Comparison of ENCODE assay signal across 22 mouse cellular contexts in the genomic region with DNA sequence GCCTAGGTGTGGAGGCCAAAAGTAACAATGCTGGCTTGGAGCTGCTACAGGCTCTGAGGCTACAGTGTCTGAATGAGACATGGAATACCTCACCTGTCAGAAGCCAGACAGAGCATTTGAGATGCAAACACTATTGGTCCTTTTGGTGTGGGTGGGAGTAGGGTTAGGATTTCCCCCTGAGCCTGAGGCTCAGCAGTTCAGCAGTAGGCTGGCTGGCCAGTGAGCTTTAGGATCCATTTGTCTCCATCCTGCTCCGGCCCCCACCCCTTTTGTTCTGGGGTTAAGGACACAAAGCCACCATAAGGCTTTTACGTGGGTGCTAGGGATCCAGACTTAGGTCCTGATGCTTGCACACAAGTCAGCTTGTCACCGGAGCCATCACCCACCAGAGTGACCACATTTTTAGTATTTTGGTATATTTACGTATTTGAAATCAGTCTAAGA. TPM values are rescaled to one million over a fixed set of nuclear protein-coding genes. Genes with fewer than 3 reads are reported as not detected.
DNase-seq lines count a peak whose midpoint lies in the region; ATAC-seq lines count a peak whose summit lies in the region.
"Had no signal": no experiment of that assay in that cellular context is flagged by ENCODE, and none has a peak within 500 bp of the region (broad histone marks: within the 10 kb centered on the region; RNA-seq: fewer than 3 reads in every experiment).

No protein-coding gene starts in this region.

- no peak overlapping the region for H3K27ac ChIP-seq in intestine, embryonic 14.5 days (ENCODE audit: low read depth)
- no peak overlapping the region for H3K27ac ChIP-seq in intestine, embryonic 16.5 days (ENCODE audit: low read length)
- H3K27ac ChIP-seq in embryonic facial prominence, embryonic 10.5 days (replicated peaks) = peak overlapping the region; percentile 94
- H3K27ac ChIP-seq in midbrain, embryonic 15.5 days = no peak overlapping the region
- H3K27ac ChIP-seq: heart, adult 2 months; hindbrain, embryonic 12.5 days had no signal

- DNase-seq in embryo, embryonic 10 days (ENCODE audit: low spot score) = peak; percentile 36
- DNase-seq in embryo, embryonic 11 days = no peak
- DNase-seq in intestine, embryonic 14.5 days (ENCODE audit: low spot score) = no peak
- DNase-seq in ES-CJ7 (ENCODE audit: low read depth, low spot score) = peak; percentile 77
- DNase-seq in embryonic facial prominence, embryonic 10.5 days (ENCODE audit: low spot score) = no peak
- no peak for DNase-seq in right cerebral cortex, adult 2 months (ENCODE audit: low spot score in 2 of 2)
- DNase-seq: B cell, adult 2 months; cerebellum, adult 11 months; cerebellum, adult 8-10 months; cerebellum, postnatal 14 days; gastrocnemius, postnatal 10 days; heart, adult 2 months; heart, postnatal 36 days; kidney, adult 18-20 months had no signal

- WGBS in intestine, embryonic 14.5 days = 62% methylated on average over 4 of the region's 4 CpGs
- 62% methylated on average over 4 of the region's 4 CpGs for WGBS in intestine, embryonic 16.5 days
- 70% methylated on average over 4 of the region's 4 CpGs for WGBS in embryonic facial prominence, embryonic 10.5 days
- 82% methylated on average over 4 of the region's 4 CpGs for WGBS in midbrain, embryonic 15.5 days

- peaks cover 31% of the 10 kb centered on the region for H3K4me1 ChIP-seq in intestine, embryonic 14.5 days (replicated peaks; ENCODE audit: control insufficient read depth, insufficient read depth, low read length)
- H3K4me1 ChIP-seq in intestine, embryonic 16.5 days (ENCODE audit: control insufficient read depth, insufficient read depth, low read length) = peaks cover 30% of the 10 kb centered on the region
- peaks cover 68% of the 10 kb centered on the region for H3K4me1 ChIP-seq in embryonic facial prominence, embryonic 10.5 days
- H3K4me1 ChIP-seq in midbrain, embryonic 15.5 days = peaks cover 19% of the 10 kb centered on the region

- 0 out of 2 replicates have a peak, but pooled peaks have one; percentile 2 for ATAC-seq in intestine, embryonic 14.5 days (replicated peaks; ENCODE audit: low FRiP score, low TSS enrichment, low read depth)
- no peak; the same call in 1 of the 2 replicates for ATAC-seq in intestine, embryonic 16.5 days
- ATAC-seq in midbrain, embryonic 15.5 days (replicated peaks) = no peak
- ATAC-seq: CD4-positive, CD25-positive, alpha-beta regulatory T cell, adult 4 months; inflammation-experienced regulatory T-cells, adult 6 months had no signal

- no peak overlapping the region for H3K4me3 ChIP-seq in intestine, embryonic 14.5 days (ENCODE audit: low read depth, low read length)
- H3K4me3 ChIP-seq in intestine, embryonic 16.5 days (ENCODE audit: low read length) = no peak overlapping the region
- H3K4me3 ChIP-seq in embryonic facial prominence, embryonic 10.5 days = no peak overlapping the region
- H3K4me3 ChIP-seq in midbrain, embryonic 15.5 days = no peak overlapping the region
- H3K4me3 ChIP-seq: forebrain, embryonic 15.5 days; heart, adult 2 months; heart, embryonic 13.5 days; hindbrain, embryonic 12.5 days had no signal

- H3K27me3 ChIP-seq in intestine, embryonic 14.5 days (replicated peaks; ENCODE audit: control insufficient read depth, insufficient read depth, low read length) = no peaks in the 10 kb centered on the region
- H3K27me3 ChIP-seq in intestine, embryonic 16.5 days (replicated peaks; ENCODE audit: control insufficient read depth, insufficient read depth, low read length) = no peaks in the 10 kb centered on the region
- no peaks in the 10 kb centered on the region for H3K27me3 ChIP-seq in embryonic facial prominence, embryonic 10.5 days (replicated peaks; ENCODE audit: low read depth, poor library complexity, severe bottlenecking)
- no peaks in the 10 kb centered on the region for H3K27me3 ChIP-seq in midbrain, embryonic 15.5 days (replicated peaks)
- H3K27me3 ChIP-seq: forebrain, embryonic 15.5 days; heart, embryonic 13.5 days; hindbrain, embryonic 12.5 days had no signal

- no peaks in the 10 kb centered on the region for H3K9me3 ChIP-seq in intestine, embryonic 14.5 days (ENCODE audit: control insufficient read depth, low read length)
- H3K9me3 ChIP-seq in intestine, embryonic 16.5 days (ENCODE audit: control insufficient read depth, low read length) = no peaks in the 10 kb centered on the region
- no peaks in the 10 kb centered on the region for H3K9me3 ChIP-seq in embryonic facial prominence, embryonic 10.5 days
- no peaks in the 10 kb centered on the region for H3K9me3 ChIP-seq in midbrain, embryonic 15.5 days
- H3K9me3 ChIP-seq: forebrain, embryonic 15.5 days; G1E; heart, embryonic 13.5 days; hindbrain, embryonic 12.5 days had no signal

- no peaks in the 10 kb centered on the region for H3K36me3 ChIP-seq in intestine, embryonic 14.5 days (ENCODE audit: control insufficient read depth, insufficient read depth, low read length)
- no peaks in the 10 kb centered on the region for H3K36me3 ChIP-seq in intestine, embryonic 16.5 days (ENCODE audit: control insufficient read depth, insufficient read depth, low read length)
- H3K36me3 ChIP-seq in embryonic facial prominence, embryonic 10.5 days (replicated peaks) = no peaks in the 10 kb centered on the region
- no peaks in the 10 kb centered on the region for H3K36me3 ChIP-seq in midbrain, embryonic 15.5 days (replicated peaks)
- H3K36me3 ChIP-seq: forebrain, embryonic 15.5 days; G1E; heart, embryonic 13.5 days; hindbrain, embryonic 12.5 days had no signal

- H3K4me2 ChIP-seq in intestine, embryonic 14.5 days (ENCODE audit: low read length) = no peak overlapping the region
- no peak overlapping the region for H3K4me2 ChIP-seq in intestine, embryonic 16.5 days (ENCODE audit: low read depth, low read length)
- H3K4me2 ChIP-seq in midbrain, embryonic 15.5 days = no peak overlapping the region
- H3K4me2 ChIP-seq: forebrain, embryonic 15.5 days; heart, embryonic 13.5 days; hindbrain, embryonic 12.5 days had no signal

- no peak overlapping the region for H3K9ac ChIP-seq in intestine, embryonic 14.5 days (ENCODE audit: low read length)
- H3K9ac ChIP-seq in intestine, embryonic 16.5 days (ENCODE audit: low read depth, low read length) = no peak overlapping the region
- H3K9ac ChIP-seq in midbrain, embryonic 15.5 days = no peak overlapping the region
- H3K9ac ChIP-seq: forebrain, embryonic 15.5 days; hindbrain, embryonic 12.5 days had no signal

RNA-seq across cellular contexts. Expression of a gene that starts 53.9 kb away (rescaled TPM):
- 8.4 and 8.8 TPM in 2 replicates for polyA plus RNA-seq in intestine, embryonic 14.5 days (2014; fragmentation: Nextera tagmentation; extraction: Ambion mirVana)
- polyA plus RNA-seq in intestine, embryonic 16.5 days (2015; fragmentation: Nextera tagmentation; extraction: Ambion mirVana) = 3.0 and 3.2 TPM in 2 replicates
- 3.9 and 4.1 TPM in 2 replicates for polyA plus RNA-seq in embryonic facial prominence, embryonic 10.5 days (2016; fragmentation: Nextera tagmentation; extraction: Ambion mirVana)
- 2.6 and 2.7 TPM in 2 replicates for polyA plus RNA-seq in midbrain, embryonic 15.5 days (2015; fragmentation: Nextera tagmentation; extraction: Ambion mirVana)
- polyA plus RNA-seq: G1E had no signal

Comparison
In these comparisons a context has a peak if more than half of its experiments do, and no peak if none do; other contexts are left out.
1. DNase-seq: peak in embryo, embryonic 10 days (single experiment) and ES-CJ7 (single experiment); none in embryo, embryonic 11 days (single experiment), intestine, embryonic 14.5 days (single experiment), embryonic facial prominence, embryonic 10.5 days (single experiment) and right cerebral cortex, adult 2 months (0 of 2).